Mouse (Mus musculus): Measurements from ENCODE around the gene Cenpf. TPM values are rescaled to one million over a fixed set of nuclear protein-coding genes. Genes with fewer than 3 reads are reported as not detected.

The Cenpf gene
- total and polyA plus RNA-seq, 3 experiments, result 16.5 to 28.2 (median 21.5) TPM

DNA sequence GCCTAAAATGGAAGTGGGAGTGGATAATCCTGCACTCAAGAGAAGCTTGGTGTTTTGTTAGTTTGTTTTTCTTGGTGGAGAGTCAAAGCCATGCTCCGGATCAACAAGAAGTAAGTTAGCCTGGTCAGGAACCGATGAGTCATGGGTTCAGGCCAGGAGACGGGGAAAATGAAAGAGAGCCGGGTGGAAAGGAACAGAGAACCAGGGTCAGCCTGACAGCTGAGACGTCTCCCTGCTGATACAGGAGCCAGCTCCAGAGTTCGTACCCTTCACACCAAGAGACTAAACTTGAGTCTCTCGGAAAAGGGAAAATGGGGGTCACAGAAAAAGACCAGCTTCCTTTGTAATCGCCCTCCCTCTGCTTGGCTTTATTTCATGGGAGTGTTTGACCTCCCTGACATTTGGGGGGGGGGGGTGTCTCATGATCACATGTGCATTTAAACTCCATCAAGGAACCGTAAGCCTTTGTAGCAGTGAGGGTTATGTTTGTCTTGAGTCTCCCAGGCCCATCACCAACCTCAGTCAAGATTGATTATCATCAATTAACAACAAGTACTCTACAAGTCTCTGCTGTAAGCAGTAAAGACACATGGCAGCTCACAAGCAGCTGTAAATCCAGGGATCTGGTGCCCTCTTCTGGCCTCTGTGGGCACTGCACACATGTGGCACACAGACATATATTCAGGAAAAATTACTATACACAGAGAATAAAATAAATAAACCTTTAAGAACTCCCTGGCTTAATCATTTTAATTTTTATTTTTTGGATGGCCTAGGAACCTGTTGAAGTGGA lies 59.7 kb downstream of the Cenpf start:
- Histone ChIP-seq H3K36me3 (replicated peaks in 1 of 2; ENCODE audit: control insufficient read depth in 1 of 2, insufficient read depth in 1 of 2, low read length in 1 of 2) (no peaks in the 10 kb centered on the region), H3K9ac (ENCODE audit: insufficient read depth, low read depth) (no peak overlapping the region), H3K27ac (ENCODE audit: insufficient read depth, low read depth) (no peak overlapping the region), H3K79me2 (replicated peaks; ENCODE audit: control insufficient read depth, extremely low read depth, insufficient read depth, poor library complexity, severe bottlenecking) (no peaks in the 10 kb centered on the region), H3K4me1 (ENCODE audit: control insufficient read depth in 1 of 2, insufficient read depth in 2 of 2) (no peaks in the 10 kb centered on the region), H3K4me3 (replicated peaks in 1 of 3; ENCODE audit: low read depth in 2 of 3, low read length in 2 of 3, poor library complexity in 1 of 3) (no peak overlapping the region), H3K27me3 (replicated peaks) (no peaks in the 10 kb centered on the region), H3K4me2 (ENCODE audit: insufficient read depth, low read depth, poor library complexity, severe bottlenecking) (peak overlapping the region; percentile 50; the same call in 1 of the 2 replicates), H3K9me3 (replicated peaks; ENCODE audit: low read length) (no peaks in the 10 kb centered on the region)
- TF ChIP-seq POLR2AphosphoS2 (IDR thresholded peaks at IDR 0.05; ENCODE audit: low read depth, low read length) (no peak), ELF1 (IDR thresholded peaks at IDR 0.05; ENCODE audit: low read depth, low read length) (no peak), SMC3 (IDR thresholded peaks at IDR 0.05; ENCODE audit: low read depth, low read length) (peak; percentile 83), TBP (conservative IDR thresholded peaks at IDR 0.05; ENCODE audit: low read depth, low read length) (no peak), MAX (IDR thresholded peaks at IDR 0.05; ENCODE audit: low read length) (peak; percentile 75), RAD21 (IDR thresholded peaks at IDR 0.05; ENCODE audit: low read depth, low read length) (peak; percentile 90), MYC (IDR thresholded peaks at IDR 0.05; ENCODE audit: low read depth, low read length) (peak; percentile 96), CTCF (conservative IDR thresholded peaks at IDR 0.05 in 1 of 2, IDR thresholded peaks at IDR 0.05 in 1 of 2; ENCODE audit: low read depth in 2 of 2, low read length in 2 of 2) (peak; percentile 75 to 82), KAT2A (IDR thresholded peaks at IDR 0.05; ENCODE audit: insufficient replicate concordance, low read length) (no peak), JUN (IDR thresholded peaks at IDR 0.05; ENCODE audit: insufficient read depth, low read depth, low read length) (no peak), USF1 (IDR thresholded peaks at IDR 0.05; ENCODE audit: low read depth, low read length) (no peak), MXI1 (IDR thresholded peaks at IDR 0.05; ENCODE audit: low read depth, low read length) (no peak), MAZ (IDR thresholded peaks at IDR 0.05; ENCODE audit: low read depth, low read length) (no peak), CHD2 (IDR thresholded peaks at IDR 0.05; ENCODE audit: low read length) (no peak), ZC3H11A (IDR thresholded peaks at IDR 0.05; ENCODE audit: low read depth, low read length) (peak; percentile 55), POLR2A (IDR thresholded peaks at IDR 0.05; ENCODE audit: low read depth, low read length) (no peak), EP300 (IDR thresholded peaks at IDR 0.05; ENCODE audit: low read length) (no peak), TCF12 (IDR thresholded peaks at IDR 0.05; ENCODE audit: low read depth, low read length) (no peak), IRF4 (IDR thresholded peaks at IDR 0.05; ENCODE audit: low read depth, low read length) (no peak)
- dilution Hi-C loops (cut with MboI; ENCODE audit: extremely low pct_ligation_motif_present, extremely low pct_unique_long_range_greater_than_20kb, low sequenced_read_pairs), result no loop called here
- peak; percentile 74 for DNase-seq (ENCODE audit: extremely low read depth)
- in situ Hi-C loops (cut with MboI; ENCODE audit: low pct_ligation_motif_present, low pct_unique_long_range_greater_than_20kb, low sequenced_read_pairs), result loop anchor here (5.0 kb wide), 1 partner anchor 601 kb away; no protein-coding TSS in a partner anchor

DNA sequence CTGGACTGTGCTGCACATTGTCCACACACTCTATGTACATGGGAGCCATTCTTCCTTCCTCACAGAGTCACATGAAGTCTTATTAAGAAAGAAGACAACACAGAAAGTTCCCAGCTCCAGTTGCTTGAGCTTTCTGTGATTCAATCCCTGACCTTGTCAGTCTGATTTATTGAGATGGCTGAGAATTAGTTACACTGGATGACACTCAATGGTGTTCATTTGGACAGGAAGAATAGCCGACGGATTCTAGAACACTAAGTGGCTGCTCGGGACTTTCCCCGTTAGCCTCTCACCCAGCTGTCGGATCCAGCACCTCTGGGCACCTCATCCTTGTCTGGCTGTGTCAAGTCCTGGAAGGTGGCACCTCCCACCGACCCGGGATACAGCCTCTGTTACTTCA lies 63.1 kb downstream of the Cenpf start:
- H3K9me3 ChIP-seq (replicated peaks; ENCODE audit: low read length), result no peaks in the 10 kb centered on the region
- dilution Hi-C loops (cut with MboI; ENCODE audit: extremely low pct_ligation_motif_present, extremely low pct_unique_long_range_greater_than_20kb, low sequenced_read_pairs) (no loop called here), in situ Hi-C loops (cut with MboI; ENCODE audit: low pct_ligation_motif_present, low pct_unique_long_range_greater_than_20kb, low sequenced_read_pairs) (loop anchor here (5.0 kb wide), 1 partner anchor 597 kb away; no protein-coding TSS in a partner anchor)
- no peaks in the 10 kb centered on the region for H3K79me2 ChIP-seq (replicated peaks; ENCODE audit: control insufficient read depth, extremely low read depth, insufficient read depth, poor library complexity, severe bottlenecking)
- H3K4me3 ChIP-seq (replicated peaks in 1 of 3; ENCODE audit: low read depth in 2 of 3, low read length in 2 of 3, poor library complexity in 1 of 3), result no peak overlapping the region
- H3K9ac ChIP-seq (ENCODE audit: insufficient read depth, low read depth), result no peak overlapping the region
- H3K27me3 ChIP-seq (replicated peaks), result no peaks in the 10 kb centered on the region
- no peak for DNase-seq (ENCODE audit: extremely low read depth)
- H3K4me1 ChIP-seq (ENCODE audit: control insufficient read depth in 1 of 2, insufficient read depth in 2 of 2), result no peaks in the 10 kb centered on the region
- no peak overlapping the region for H3K27ac ChIP-seq (ENCODE audit: insufficient read depth, low read depth)
- no peak for TF ChIP-seq E2F4 (IDR thresholded peaks at IDR 0.05; ENCODE audit: insufficient replicate concordance, low read depth, low read length)
- TF ChIP-seq JUN (IDR thresholded peaks at IDR 0.05; ENCODE audit: insufficient read depth, low read depth, low read length), result no peak
- TF ChIP-seq NELFE (IDR thresholded peaks at IDR 0.05; ENCODE audit: low read depth, low read length), result no peak
- no peak for TF ChIP-seq JUND (conservative IDR thresholded peaks at IDR 0.05; ENCODE audit: low read depth, low read length)
- no peak for TF ChIP-seq HCFC1 (IDR thresholded peaks at IDR 0.05; ENCODE audit: low read depth, low read length)
- TF ChIP-seq UBTF (IDR thresholded peaks at IDR 0.05; ENCODE audit: low read depth, low read length), result no peak
- no peak overlapping the region for H3K4me2 ChIP-seq (ENCODE audit: insufficient read depth, low read depth, poor library complexity, severe bottlenecking)
- H3K36me3 ChIP-seq (replicated peaks in 1 of 2; ENCODE audit: control insufficient read depth in 1 of 2, insufficient read depth in 1 of 2, low read length in 1 of 2), result no peaks in the 10 kb centered on the region

Measured in CH12.LX (cell line).